Mouse (Mus musculus) frontal cortex, adult (tissue): Measurements from ENCODE around the gene Gm13420.

Source experiments
- ATAC-seq: cut with Nextera tagmentation; 2 replicates; pipeline ENCODE4 v1.9.2; 2017; ENCODE audit warnings: mild to moderate bottlenecking, moderate library complexity, mixed read lengths; ENCODE audit not compliant: low TSS enrichment

Gene Gm13420

DNA sequence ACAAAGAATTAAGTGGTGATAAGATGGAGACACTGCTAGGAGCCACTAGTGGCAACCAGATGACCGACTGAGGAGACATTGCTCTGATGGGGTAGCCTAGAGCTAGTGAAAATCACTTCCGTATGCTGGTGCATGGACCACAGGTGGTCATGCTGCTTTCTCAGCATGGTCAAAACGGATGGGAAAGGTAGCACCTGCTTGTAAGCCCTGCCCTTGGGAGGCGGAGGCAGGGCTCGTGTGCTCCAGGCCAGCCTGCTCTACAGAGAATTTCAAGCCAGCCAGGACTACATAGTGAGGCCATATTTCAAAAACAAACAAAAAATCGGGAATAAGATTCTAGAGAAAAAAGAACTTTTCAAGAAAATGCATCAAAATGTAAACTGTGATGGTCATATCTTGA, 50.1 kb downstream of the Gm13420 start:
- no peak for ATAC-seq

DNA sequence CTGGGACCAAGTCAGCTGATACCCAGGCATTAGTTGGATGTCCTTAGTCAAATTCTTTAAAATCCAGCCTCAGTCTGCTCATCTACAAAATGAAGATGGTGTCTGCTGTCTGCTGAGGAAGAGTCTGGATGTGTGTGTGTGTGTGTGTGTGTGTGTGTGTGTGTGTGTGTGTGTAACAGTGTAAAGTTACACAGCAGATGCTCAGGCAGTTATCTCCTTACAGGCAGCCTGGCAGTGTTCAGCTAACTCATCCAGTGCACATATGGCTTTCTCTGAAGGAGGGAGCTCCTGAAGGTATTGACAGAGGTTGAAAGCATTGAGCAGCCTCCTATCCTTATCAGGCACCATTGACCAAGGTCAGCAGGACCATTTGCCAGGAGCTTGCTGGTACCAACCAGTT, 50.6 kb downstream of the Gm13420 start:
- ATAC-seq = peak; percentile 47

DNA sequence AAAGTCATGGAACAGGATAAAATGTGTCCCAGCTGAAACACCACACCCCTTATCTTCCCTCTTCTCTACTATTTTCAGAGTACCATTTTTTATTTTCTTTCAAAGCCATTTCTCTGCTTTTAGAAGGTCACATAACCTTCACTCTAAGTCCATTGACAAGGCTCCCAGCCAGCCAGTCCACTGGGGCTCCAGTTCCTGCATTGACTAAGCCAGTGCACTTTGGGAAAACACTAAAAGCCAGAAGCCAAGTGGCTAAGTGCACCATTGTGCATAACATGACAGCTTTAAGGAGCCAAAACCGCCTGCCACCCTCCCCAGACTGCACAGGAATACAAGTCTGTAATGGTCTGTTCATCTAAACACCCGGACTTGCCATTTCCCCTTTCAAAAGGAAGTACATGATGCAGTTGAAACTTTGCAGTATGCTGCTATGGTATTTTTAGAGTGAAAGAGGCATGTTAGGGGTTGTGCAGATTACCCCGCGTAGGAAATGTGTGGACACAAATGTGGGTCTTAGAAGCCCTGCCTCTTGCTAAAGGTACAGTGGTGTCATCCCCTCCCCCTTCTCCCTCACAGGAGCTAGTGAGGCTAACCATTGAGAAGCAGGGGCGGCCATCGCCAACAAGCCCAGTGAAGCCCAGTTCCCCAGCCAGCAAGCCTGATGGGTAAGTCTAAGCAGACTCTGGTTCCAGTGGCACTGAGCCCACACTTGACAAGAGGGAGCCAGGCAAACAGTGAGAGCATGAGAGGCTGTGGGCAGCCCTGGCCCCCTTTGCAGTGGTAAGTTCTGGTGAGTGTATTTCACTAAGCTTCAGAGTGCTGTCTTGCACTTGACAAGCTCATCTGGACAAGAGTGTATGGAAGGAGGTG, 52.8 kb downstream of the Gm13420 start:
- no peak for ATAC-seq

DNA sequence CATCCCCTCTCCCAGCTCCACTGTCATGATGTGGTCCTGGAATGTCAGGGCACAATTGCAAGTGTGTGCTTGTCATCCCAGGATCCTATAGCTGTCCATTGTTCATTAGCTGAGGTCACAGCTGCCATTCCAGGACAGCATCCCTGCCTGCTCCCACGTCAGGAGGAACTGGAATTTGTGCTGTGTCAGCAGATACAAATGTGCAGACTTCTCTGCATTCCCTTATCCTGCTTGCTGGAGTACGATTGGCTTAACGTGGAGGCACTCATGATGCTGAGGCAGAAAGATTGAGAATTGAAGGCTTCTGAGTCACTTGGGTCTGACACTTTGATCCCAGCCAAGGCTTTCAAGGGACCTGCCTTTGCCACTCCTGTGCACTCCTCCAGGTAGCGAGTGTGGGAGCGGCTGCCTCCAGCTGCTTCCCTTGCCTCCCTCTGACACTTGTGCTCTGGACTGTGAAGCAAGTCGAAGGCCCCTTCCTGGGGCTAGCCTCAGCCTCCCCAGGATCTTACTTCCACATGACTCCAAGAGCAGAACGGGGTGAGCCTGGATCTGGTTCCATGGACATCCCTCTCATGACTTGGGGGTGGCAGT, 55.2 kb downstream of the Gm13420 start:
- no peak for ATAC-seq
